Mouse (Mus musculus) right cerebral cortex, postnatal 4 days (tissue): Measurements from ENCODE around the gene Gm11127.
A peak's percentile ranks its signal among the peaks of the same experiment; 100 is the strongest.
"Not testable (repeated sequence)": the region's sequence is repeated elsewhere in the genome, so short reads cannot be mapped to it uniquely, and the experiment has no call there.

Experiments used
- DNase-seq: peaks from one replicate; pipeline ENCODE4 v3.0.0-alpha.2; 2022

The Gm11127 gene

DNA sequence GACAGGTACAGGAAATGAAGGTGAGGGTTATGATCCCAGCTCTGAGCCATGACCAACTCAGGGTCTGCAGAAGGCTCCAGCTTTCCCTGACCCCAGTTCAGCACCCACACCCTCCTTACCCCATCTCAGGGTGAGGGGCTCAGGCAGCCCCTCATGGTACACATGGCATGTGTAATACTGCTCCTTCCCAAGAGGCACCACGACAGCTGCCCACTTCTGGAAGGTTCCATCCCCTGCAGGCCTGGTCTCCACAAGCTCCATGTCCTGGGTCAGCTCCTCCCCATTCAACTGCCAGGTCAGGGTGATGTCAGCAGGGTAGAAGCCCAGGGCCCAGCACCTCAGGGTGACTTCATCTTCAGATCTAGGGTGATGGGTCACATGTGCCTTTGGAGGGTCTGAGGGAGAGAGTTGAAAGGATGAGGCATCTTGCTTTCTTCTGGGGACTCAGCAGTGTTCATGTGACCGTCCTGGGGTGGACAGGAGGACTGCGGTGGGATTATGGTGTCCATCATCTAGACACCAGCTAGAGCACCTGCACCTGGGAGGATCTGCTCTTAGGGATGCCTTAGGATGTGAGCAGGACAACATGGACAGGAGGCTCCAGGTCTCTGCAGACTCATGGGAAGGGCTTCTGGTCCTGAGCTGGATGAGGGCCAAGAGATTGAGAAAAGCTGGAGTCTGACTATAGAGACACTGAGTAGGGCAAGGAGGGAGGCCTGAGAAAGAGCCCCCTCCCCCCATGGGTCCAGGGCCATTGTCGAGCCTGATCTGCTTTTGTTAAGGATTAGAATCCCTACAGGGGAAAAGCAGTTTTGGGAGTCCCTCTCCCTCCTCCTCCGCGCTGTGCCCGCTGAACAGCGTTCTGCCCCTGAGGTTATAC lies 27.2 kb downstream of the Gm11127 start:
- DNase-seq: peak; percentile 9

DNA sequence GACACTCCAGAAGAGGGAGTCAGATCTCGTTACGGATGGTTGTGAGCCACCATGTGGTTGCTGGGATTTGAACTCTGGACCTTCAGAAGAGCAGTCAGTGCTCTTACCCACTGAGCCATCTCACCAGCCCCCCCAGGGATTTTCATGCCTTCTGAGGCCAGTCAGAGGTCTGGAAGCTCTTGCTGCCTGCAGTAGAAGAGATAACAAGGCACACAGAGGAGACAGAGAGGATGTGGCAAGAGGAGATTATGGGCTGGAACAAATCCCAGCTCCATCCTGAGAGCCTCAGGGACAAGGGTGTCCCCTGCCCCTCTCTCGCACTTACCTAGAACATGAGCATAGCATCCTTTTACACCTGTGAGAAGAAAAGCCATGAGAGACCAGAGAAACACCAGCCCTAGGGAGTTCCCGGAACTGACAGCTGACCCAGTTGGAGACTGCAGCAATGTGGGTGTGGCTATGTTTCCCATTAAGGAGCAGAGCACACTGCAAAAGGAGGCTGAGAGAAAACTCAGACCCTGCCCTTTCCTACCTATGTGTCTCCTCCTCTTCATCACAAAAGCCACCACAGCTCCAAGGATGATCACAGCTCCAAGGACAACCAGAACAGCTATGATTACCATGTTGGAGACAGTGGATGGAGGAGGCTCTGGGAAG lies 28.0 kb downstream of the Gm11127 start:
- DNase-seq: not testable (repeated sequence)

DNA sequence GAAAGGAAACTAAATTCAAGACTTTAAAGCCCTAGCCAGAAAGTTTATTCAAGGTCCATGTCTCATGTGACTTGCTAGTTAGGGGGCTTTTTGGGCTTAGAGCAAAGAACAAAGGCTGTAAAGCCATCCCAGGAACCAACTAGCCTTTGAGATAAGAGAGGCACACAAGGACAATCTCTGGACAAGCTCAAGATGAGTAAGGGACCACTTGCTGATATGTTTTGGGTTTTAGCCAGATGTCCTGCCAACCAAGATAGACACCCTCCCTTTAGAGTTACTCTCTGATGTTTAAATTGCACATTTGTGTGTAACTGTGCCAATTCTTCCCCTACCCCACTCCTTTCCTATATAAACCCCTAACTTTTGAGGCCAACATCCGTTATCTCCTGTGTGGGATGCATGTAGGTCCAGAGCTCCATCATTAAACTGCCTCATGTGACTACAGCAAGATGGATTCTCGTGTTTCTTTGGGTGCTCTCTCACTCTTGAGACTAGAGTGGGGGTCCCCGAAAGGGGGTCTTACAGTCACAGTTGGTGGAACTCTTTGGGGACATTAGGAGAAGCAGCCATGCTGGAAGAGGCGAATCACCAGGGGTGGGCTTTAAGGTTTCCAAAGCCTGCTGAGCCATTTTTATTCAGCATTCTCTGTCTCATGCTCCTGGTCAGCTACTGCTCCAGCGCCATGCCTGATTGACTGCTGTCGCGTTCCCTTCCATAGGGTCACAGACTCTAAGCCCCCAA lies 29.1 kb downstream of the Gm11127 start:
- no peak for DNase-seq

DNA sequence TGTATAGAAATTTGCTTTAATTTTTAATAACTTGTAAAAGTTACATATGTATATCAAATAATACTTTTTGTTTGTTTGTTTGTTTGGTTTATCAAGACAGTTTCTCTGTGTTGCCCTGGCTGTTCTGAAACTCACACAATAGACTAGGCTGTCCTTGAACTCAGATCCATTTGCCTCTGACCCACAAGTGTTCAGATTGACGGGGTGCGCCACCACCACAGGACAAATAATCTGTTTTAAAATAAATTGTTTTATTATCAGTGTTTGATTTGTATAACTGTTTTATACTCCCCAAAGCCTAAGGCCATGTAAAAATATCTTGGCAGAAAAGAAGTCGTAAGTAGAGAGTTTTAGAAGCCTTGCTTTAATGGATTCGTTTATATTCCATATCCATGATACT lies 30.5 kb downstream of the Gm11127 start:
- DNase-seq: no peak

DNA sequence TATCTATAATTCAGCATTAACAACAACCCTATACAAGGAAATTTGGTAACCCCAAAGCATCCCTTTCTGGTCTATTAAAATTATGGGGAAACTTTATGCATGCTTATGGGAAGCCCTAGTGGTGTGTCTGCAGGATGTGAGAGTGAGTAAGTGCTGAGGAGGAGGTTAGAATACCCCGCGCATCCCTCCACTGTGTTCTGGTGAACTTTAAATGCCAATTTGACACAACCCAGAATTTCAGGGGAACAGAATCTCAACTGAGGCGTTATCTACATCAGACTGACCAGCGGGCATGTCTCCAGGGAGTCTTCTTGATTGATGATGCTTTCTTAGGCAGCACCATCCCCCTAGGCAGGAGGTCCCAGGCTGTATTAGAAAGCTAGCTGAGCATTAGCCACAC lies 32.3 kb downstream of the Gm11127 start:
- DNase-seq: no peak

DNA sequence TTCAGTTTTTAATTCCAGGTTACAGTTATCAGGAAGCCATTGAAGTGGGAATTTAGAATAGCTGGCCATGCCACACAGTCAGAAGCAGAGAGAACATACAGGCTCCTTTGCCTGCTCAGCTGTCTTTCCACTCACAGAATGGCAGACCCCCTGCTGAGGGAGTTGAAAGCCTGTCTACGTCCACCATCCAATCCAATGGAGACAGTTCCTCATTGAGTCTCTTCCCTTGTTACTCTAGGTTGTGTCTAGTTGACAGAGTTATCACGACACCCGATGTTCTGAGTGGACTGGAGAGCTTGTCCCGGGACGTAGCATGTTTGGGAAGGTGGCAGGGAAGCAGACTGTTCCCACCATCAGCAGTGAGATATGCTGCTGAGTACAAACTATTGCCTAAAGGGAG lies 33.0 kb downstream of the Gm11127 start:
- no peak for DNase-seq

DNA sequence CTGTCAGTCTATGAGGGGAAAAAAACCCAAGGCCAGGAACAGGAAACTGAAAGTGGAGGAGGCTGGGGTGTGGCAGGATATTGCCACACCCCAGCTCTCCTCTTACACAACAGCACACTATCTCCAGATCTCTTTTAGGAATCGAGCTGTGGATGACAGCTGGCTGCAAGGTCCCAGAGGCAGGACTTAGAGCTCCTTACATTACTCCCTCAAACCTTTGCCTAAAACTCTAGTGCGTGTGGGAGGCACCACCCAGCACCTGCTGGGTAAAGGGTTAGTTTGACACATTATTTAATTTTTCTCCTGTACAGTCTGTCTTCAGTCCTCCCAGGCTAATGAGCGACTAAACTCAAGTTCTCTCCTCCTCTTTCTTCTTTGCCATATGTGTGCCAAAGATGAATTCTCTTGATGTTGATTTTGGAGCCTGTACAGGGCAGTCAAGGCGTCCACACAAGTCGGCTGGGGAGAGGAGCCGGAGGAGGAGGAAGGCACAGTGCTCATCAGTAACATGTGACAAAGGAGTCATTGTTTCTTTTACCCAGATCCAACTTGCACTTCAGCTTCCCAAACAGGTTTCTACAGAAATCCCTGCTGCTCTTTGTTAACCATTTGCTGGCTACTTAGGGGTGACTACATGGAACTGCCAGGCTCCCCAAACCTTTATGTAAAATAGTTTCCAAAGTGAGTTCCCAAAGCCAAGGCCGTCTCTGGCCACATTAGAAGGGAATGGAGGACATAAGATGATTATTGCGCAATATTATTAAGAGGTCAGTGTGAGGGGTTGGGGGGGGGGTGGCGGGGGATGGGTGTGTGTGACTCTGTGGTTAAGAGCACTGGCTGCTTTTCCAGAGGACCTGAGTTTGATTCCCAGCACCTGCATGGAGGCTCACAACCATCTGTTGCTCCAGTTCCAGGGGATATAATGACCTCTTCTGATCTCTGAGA lies 34.2 kb downstream of the Gm11127 start:
- no peak for DNase-seq

DNA sequence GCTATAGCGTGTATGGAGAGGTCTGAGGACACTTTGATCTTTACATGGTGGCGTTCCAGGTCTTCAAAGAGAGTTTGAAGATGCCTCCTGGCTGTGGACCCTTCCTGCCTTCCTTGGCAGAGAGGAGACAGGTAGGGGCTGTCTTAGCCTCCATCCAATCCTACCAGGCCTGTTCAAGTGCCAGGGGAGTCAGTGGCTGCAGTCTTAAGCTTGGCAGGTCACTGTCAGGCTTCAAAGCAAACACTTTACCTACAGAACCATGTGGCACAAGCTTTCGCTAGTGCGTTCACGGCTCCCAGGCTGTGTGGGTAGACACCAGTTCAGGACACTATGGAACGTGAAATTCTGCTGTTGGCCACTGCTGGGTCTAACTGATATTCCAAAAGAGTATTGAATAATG lies 35.2 kb downstream of the Gm11127 start:
- no peak for DNase-seq

DNA sequence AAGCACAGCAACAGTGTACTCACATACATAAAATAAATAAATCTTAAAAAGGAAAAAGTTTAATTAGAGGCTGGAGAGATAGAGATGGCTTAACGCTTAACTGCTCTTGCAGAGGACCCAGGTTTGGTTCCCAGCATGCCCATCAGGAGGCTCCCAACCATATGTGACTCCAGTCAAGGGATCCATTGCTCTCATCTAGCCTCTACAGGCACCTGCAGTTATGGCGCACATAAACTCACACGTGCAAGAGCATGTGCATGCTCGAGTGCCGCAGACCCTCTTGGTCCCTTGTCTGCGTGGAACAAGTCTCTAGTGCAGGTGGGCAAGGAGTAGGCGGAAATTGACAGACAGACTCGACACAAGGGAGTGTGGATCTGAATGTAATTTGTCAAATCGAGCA lies 36.1 kb downstream of the Gm11127 start:
- no peak for DNase-seq

DNA sequence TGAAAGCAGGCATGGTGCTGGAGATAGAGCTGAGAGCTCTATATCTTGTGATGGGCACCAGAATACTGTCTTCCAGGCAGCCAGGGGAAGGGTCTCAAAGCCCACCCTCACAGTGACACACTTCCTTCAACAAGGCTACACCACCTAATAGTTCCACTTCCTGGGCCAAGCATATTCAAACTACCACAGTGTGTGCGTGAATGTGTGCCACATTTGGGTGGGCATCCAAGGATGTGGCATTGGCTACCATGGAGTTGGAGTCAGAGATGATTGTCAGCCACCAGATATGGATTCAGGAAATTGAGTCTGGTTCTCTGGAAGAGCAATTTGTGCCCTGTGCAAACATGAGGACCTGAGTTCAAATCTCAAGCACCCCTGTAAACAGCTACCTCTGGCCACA lies 36.9 kb downstream of the Gm11127 start:
- no peak for DNase-seq

DNA sequence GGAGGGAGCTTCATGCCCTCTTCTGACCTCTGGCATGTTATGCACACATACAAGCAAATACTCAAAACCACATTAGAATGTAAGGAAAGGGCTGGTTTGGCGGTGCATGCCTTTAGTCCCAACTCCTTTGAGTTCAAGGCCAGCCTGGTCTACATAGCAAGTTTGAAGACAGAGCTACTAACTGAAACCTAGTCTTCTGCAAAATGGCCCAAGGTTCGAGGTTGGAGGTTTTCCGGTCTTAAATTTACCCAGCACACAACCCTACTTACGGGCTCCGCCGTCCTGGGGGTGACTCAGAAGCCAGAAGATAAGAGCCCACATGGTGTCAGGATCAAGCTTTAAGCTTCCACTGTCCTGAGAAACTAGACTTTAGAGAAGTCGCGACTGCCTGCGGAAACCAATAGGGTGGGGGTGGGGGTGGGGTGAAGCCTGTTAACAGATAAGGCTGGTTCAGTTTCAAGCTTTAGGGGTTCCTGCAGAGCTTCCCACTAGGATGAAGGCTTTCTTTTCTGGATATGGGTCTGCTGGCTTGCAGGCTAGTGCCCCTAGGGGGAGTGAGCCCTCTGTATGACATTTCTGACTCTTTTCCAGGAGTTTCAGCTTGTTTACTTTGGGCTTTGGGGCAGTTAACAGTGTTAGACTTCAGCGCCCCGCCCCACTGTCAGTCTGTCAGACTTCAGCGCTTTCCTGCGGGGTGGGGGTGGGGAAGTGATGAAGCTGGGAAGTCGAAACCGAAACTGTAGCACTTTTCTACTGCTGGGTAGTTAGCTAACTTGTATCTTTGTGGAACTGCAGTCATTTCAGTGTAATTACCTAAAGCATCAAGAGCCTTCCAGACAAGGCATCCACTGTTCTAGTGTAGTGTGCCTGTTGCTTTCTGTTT lies 37.7 kb downstream of the Gm11127 start, which contains the start of gene H2-T24:
Gene H2-T24 (minus strand): TSS at position 370 of the 883 bp plus-strand sequence.
- no peak for DNase-seq

DNA sequence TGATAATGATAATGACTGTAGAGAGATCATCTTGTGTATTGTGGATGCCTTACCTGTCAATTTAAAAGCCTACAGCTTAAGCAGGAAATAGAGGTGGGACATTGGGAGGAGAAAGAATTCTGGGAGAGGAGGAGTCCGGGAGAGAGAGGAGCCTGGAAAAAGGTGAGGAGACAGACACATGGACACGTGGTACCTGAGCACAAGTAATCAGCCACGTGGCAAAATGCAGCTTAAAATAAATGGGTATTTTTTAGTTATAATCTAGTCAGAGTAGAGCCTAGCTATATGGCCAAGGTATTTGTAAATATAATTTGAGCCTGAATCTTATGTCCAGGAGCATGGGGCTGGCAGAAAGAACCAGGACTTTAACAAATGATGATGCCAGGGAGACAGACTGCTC lies 38.7 kb downstream of the Gm11127 start:
- DNase-seq: no peak

DNA sequence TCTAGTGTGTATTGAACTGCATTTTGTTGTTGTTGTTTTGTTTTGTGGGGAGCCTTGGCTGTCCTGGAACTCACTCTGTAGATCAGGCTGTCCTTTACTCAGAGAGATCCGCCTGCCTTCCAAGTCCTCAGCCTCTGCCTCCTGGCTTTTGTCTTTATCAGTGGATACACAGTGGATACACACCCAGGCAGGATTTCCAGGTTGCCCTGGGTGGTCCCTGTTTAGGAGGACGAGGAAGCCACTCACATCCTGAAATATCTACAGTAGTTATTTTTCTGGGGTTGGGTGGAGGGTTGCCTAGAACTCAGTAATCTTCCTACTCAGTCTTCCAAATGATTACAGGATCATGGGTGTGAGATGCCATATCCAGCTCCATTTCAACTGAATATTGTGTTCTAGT lies 39.2 kb downstream of the Gm11127 start:
- no peak for DNase-seq

DNA sequence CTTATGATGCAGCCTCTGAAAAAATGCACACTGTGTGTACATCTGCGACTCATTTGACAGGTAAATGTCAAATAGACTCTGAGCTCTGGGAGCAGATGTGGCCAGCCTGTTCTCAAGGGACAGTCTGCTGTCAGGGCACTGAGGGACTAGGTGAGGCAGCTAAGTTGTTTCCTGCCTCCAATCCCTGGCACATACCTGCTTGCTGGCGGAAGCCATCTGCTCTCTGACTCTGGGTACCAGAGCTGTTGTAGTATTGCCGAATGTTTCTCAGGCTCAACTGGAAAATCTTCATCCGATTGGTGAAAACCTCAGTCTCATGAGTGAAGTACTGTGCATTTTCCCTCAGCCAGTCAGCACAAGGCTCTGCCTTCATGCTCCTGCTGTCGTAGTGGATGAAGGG lies 41.1 kb downstream of the Gm11127 start:
- no peak for DNase-seq

DNA sequence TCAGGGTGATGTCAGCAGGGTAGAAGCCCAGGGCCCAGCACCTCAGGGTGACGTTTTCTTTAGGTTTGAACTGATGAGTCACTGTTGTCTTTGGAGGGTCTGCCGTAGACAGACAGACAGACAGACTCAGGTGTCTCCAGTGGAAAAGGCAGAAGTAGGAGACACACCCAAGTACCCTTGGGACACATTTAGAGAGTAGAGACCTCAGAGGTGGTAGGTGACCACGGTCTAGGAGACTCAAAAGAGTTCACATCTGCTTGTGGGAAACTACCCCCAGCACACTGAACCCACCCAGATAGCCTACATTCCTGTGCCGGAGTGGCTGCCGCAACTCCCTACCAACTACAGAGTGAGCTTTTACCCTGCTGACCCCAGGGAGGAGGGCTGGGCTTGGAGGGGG lies 43.2 kb downstream of the Gm11127 start:
- DNase-seq: no peak
